Mouse (Mus musculus): ENCODE results near the gene Zfp874a. TPM values are rescaled to one million over a fixed set of nuclear protein-coding genes. Genes with fewer than 3 reads are reported as not detected.
"Not testable (repeated sequence)": the region's sequence is repeated elsewhere in the genome, so short reads cannot be mapped to it uniquely, and the experiment has no call there.

Zfp874a gene
- polyA plus RNA-seq, 1 experiment from 2014 or later = 7.3 TPM

DNA sequence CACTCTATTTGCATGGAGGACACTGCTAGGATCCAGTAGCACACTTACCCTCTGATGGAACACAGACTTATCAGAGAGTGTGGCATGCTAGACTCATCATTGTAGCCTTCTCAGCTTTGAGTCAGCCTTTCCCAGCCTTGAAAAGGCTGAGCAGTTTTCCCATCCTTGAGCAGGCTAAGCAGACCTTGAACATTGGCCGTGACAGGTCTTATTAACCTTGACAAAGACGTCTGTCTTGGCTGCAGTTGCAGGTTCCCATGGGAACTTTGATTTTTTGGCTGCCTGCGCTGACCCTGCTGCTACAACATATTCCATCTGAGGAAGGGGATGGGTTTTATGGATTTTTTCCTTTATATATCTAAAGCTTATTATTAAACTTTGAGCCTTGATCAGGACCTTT lies 23.3 kb downstream of the Zfp874a start:
- 67% methylated on average over 3 of the region's 3 CpGs for WGBS
- ATAC-seq (ENCODE audit: low FRiP score, low read depth) = no peak
- Histone ChIP-seq H3K36me3 (no peaks in the 10 kb centered on the region), H3K4me1 (replicated peaks) (no peaks in the 10 kb centered on the region), H3K9ac (no peak overlapping the region), H3K9me3 (no peaks in the 10 kb centered on the region), H3K27me3 (no peaks in the 10 kb centered on the region), H3K27ac (replicated peaks) (no peak overlapping the region), H3K4me2 (no peak overlapping the region), H3K4me3 (no peak overlapping the region)

DNA sequence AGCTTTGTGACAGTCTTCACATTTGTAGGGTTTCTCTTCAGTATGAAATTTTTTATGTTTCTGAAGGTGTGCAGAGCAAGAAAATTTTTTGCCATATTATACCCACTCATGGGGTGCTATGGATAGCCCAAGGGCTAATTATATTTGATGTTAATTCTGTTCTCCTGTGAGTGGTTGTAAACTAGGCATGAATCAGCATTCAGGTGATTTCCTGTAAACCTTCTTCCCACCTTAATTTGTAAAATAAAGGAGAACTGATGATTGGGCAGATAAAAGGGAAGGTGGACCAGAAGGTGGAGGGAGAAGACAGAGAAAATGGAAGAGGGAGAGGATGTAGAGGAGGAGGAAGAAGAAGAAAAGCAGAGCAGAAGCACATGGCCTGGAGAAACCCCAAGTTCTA lies 25.7 kb downstream of the Zfp874a start:
- H3K9ac ChIP-seq; H3K4me3 ChIP-seq; H3K4me2 ChIP-seq; ATAC-seq (ENCODE audit: low FRiP score, low read depth); H3K27ac ChIP-seq (replicated peaks); H3K36me3 ChIP-seq; H3K4me1 ChIP-seq (replicated peaks); H3K27me3 ChIP-seq; H3K9me3 ChIP-seq: not testable (repeated sequence)

- 81% methylated on average over 2 of the region's 2 CpGs for WGBS
- H3K4me3 ChIP-seq; H3K4me2 ChIP-seq; H3K4me1 ChIP-seq (replicated peaks); ATAC-seq (ENCODE audit: low FRiP score, low read depth); H3K27me3 ChIP-seq; H3K9me3 ChIP-seq; H3K27ac ChIP-seq (replicated peaks); H3K9ac ChIP-seq; H3K36me3 ChIP-seq: not testable (repeated sequence)
Observed at GRCm38 (mm10) chr13:67422532-67422931, 28.9 kb downstream of the Zfp874a start.

DNA sequence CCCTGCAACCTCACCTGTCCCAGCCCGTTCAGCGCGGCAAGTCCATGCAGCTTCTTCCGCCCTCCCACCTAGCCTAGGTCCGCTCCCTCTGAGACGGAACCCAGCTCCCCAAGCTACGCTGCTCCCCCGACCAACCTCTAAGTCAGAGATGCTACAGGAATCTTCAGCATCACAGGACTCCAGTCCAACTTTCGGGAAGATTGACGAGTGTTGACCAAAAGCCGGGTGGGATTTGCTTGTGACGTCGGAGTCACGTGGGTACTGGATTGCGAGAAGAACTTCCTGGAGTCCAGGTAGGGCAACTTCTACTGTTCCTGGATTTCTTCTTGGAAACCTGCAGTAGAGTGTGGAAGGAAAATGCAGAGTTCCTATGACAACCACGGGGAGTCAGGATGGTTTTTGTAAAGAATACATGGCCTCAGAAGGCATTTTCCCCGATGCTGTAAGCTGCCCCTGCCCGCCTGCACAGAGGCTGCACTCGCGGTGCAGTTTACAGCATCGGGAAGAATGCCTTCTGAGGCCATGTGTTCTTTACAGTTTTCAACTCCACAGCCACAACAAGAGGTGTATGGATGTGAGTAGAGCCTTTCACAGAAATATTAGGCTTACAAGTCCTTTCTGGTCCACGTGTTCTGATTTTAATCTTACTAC lies 30.1 kb downstream of the Zfp874a start, which contains the start of gene Zfp459:
Zfp459 (minus strand) TSS at position 212 of the 651 bp plus-strand sequence.
- peak within 1 kb of the TSS; percentile 71 for H3K4me3 ChIP-seq
- no peaks in the 10 kb centered on the region for H3K27me3 ChIP-seq
- H3K4me1 ChIP-seq (replicated peaks) = peaks cover 9% of the 10 kb centered on the region; the same call in 1 of the 2 replicates
- H3K4me2 ChIP-seq = peak within 1 kb of the TSS; percentile 92
- no peak within 1 kb of the TSS for H3K27ac ChIP-seq (replicated peaks)
- ATAC-seq (ENCODE audit: low FRiP score, low read depth) = peak; percentile 91
- H3K36me3 ChIP-seq = no peaks in the 10 kb centered on the region
- H3K9me3 ChIP-seq = no peaks in the 10 kb centered on the region
- 2% methylated on average over 22 of the region's 22 CpGs for WGBS
- H3K9ac ChIP-seq = peak within 1 kb of the TSS; percentile 61

DNA sequence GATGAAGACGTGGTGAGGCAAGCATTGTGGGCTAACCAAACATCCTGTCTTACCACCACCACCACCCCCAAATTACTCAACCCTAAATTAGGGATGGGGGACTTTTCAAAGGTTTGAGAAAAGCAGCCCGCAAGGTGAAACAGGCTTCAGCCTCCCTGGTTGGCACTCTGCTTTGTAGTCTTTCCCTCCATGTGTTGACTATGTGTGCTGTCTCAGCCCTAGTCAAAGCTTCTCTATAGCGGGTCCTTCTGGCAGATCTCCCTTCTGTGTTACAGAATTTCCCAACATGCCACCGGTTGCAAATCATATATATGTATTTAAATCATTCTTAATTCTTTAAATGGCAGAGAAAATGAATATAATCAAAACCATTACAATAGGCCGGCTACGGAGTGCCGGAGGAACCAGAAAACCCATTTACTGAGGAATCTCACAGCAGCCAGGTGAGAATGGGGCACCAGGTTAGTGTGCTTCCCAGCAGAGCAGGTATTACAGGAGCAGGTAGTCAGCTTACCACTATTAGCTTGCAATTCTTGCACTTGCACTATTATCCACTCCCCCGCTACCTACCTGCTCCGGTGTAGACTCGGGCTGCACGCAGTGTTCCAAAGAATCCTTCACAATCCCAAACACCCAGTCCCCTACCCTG lies 30.7 kb downstream of the Zfp874a start:
- Histone ChIP-seq H3K4me3 (peak overlapping the region; percentile 71), H3K4me1 (replicated peaks) (peaks cover 9% of the 10 kb centered on the region; the same call in 1 of the 2 replicates), H3K36me3 (no peaks in the 10 kb centered on the region), H3K9me3 (no peaks in the 10 kb centered on the region), H3K9ac (peak overlapping the region; percentile 61), H3K27ac (replicated peaks) (no peak overlapping the region), H3K27me3 (no peaks in the 10 kb centered on the region), H3K4me2 (peak overlapping the region; percentile 92)
- 35% methylated on average over 11 of the region's 11 CpGs for WGBS
- ATAC-seq (ENCODE audit: low FRiP score, low read depth) = no peak

GRCm38 (mm10) chr13:67416811-67417210 lies 34.6 kb downstream of the Zfp874a start:
- Histone ChIP-seq H3K4me3 (no peak overlapping the region), H3K4me1 (replicated peaks) (peaks cover 9% of the 10 kb centered on the region; the same call in 1 of the 2 replicates), H3K27ac (replicated peaks) (no peak overlapping the region), H3K4me2 (no peak overlapping the region), H3K36me3 (no peaks in the 10 kb centered on the region), H3K9ac (no peak overlapping the region), H3K9me3 (no peaks in the 10 kb centered on the region), H3K27me3 (no peaks in the 10 kb centered on the region)
- no peak for ATAC-seq (ENCODE audit: low FRiP score, low read depth)
- WGBS = 93% methylated on average over 3 of the region's 3 CpGs

GRCm38 (mm10) chr13:67415759-67416158 lies 35.7 kb downstream of the Zfp874a start:
- no peaks in the 10 kb centered on the region for H3K27me3 ChIP-seq
- no peak overlapping the region for H3K27ac ChIP-seq (replicated peaks)
- H3K9me3 ChIP-seq = no peaks in the 10 kb centered on the region
- H3K36me3 ChIP-seq = no peaks in the 10 kb centered on the region
- 91% methylated on average over 6 of the region's 6 CpGs for whole genome bisulfite sequencing
- H3K4me2 ChIP-seq = no peak overlapping the region
- H3K9ac ChIP-seq = no peak overlapping the region
- 0 out of 2 replicates have a peak, but pooled peaks cover 3% of the 10 kb centered on the region for H3K4me1 ChIP-seq (replicated peaks)
- ATAC-seq (ENCODE audit: low FRiP score, low read depth) = no peak
- H3K4me3 ChIP-seq = no peak overlapping the region

GRCm38 (mm10) chr13:67413634-67414033 lies 37.8 kb downstream of the Zfp874a start:
- H3K27ac ChIP-seq (replicated peaks); H3K27me3 ChIP-seq; H3K4me3 ChIP-seq; H3K36me3 ChIP-seq; ATAC-seq (ENCODE audit: low FRiP score, low read depth); H3K4me2 ChIP-seq; H3K9me3 ChIP-seq; H3K9ac ChIP-seq; H3K4me1 ChIP-seq (replicated peaks): not testable (repeated sequence)
- 81% methylated on average over 3 of the region's 3 CpGs for WGBS

DNA sequence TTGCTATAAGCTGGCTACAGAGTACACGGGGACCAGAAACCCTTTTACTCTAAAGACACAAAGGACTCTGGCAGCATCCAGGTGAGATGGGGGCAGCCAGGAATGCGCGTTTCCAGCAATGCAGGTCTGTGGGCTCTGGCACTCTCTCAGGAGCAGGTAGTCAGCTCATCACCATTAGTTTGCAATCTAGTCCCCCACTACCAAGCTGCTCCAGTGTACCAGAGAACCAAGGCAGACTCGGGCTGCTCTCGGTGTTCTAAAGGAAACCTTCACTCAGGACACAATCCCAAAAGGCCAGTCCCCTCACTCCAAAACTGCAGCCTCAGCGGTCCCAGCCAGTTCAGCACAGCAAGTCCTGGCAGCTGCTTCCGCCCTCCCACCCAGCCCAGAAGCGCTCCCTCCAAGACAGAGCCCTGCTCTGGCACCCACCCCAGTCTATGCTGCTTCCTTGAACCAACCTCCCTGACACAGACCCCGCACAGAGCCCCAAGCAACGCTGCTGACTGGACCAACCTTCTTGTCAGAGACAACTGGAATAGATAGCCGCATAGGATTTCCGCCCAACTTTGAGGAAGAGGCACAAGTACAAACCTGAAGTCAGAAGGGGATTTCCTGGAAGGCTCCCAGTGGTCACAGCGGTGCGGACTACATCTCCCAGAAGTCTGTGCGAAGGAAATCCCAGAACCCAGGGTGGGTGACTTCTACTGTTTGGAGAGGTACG lies 52.1 kb downstream of the Zfp874a start, which contains the start of gene Zfp429:
Zfp429 (minus strand) TSS at position 637 of the 721 bp plus-strand sequence.
- not testable (repeated sequence) for H3K36me3 ChIP-seq; H3K27me3 ChIP-seq; H3K9me3 ChIP-seq; H3K4me1 ChIP-seq (replicated peaks); H3K27ac ChIP-seq (replicated peaks)
- peak within 1 kb of the TSS; percentile 53 for H3K9ac ChIP-seq
- peak; percentile 97 for ATAC-seq (ENCODE audit: low FRiP score, low read depth)
- WGBS = 3% methylated on average over 16 of the region's 16 CpGs
- H3K4me2 ChIP-seq = peak within 1 kb of the TSS; percentile 75
- peak within 1 kb of the TSS; percentile 64 for H3K4me3 ChIP-seq

DNA sequence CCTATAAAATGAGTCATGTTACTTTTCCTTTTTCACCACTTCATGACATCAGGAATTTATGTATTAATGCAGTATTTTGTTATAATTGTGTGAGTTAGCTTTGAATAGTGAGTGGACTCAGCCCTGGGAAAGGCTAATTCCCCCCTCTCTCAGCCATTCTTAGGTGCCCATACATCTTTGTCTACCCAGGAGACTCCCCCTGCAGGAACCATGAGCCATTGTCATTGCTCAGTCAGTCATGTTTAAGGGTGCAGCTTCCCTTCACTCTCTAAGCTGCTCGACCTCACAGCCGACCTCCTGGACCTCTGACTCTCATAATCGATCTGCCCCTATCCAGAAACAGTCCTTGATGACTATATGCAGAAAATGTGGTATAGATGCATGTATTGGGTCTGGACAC lies 75.2 kb downstream of the Zfp874a start:
- H3K4me3 ChIP-seq; H3K9ac ChIP-seq; H3K9me3 ChIP-seq; H3K27ac ChIP-seq (replicated peaks); ATAC-seq (ENCODE audit: low FRiP score, low read depth); H3K4me2 ChIP-seq; H3K27me3 ChIP-seq; H3K4me1 ChIP-seq (replicated peaks); H3K36me3 ChIP-seq: not testable (repeated sequence)
- 66% methylated on average over 3 of the region's 3 CpGs for WGBS

- H3K36me3 ChIP-seq; H3K27ac ChIP-seq (replicated peaks); H3K9me3 ChIP-seq; H3K27me3 ChIP-seq; H3K4me1 ChIP-seq (replicated peaks): not testable (repeated sequence)
- Histone ChIP-seq H3K4me3 (peak within 1 kb of the TSS; percentile 45), H3K4me2 (peak within 1 kb of the TSS; percentile 62), H3K9ac (0 out of 2 replicates have a peak within 1 kb of the TSS, but pooled peaks have one; percentile 24)
- 21% methylated on average over 14 of the region's 15 CpGs for WGBS
- peak; percentile 96 for ATAC-seq (ENCODE audit: low FRiP score, low read depth)
Observed at GRCm38 (mm10) chr13:67375050-67375911, 76.1 kb downstream of the Zfp874a start, which contains the start of the genes Gm28041 and Zfp456. Gm28041 (minus strand) TSS chr13:67375733. Zfp456 (minus strand) TSS chr13:67375810.

Data from hindbrain, embryonic 15.5 days (tissue).